10 mouse cellular contexts compared by ENCODE assay signal in the genomic region with DNA sequence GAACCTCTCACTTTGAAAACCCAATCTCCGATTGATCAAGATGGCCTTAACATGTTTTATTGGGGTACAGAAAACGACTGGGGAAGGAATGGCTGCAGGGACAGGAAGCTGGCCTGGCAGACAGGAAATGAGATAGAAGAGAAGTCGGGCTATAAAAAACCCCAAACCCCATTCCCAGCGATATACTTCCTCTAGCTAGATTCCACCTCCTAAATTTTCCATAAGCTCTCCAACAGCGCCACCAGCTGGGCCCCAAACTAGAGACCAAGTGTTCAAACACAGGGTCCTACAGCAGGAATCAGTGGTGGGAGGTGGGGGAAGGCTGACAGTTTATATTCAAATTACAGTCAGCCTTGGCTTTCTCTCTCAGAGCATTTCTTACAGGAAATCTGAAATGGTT. TPM values are rescaled to one million over a fixed set of nuclear protein-coding genes. Genes with fewer than 3 reads are reported as not detected.
A peak's percentile ranks its signal among the peaks of the same experiment; 100 is the strongest.
DNase-seq lines count a peak whose midpoint lies in the region; ATAC-seq lines count a peak whose summit lies in the region.
"Had no signal": no experiment of that assay in that cellular context is flagged by ENCODE, and none has a peak within 500 bp of the region (broad histone marks: within the 10 kb centered on the region; RNA-seq: fewer than 3 reads in every experiment).

No protein-coding gene starts in this region.

- no peak overlapping the region for H3K4me3 ChIP-seq in midbrain, embryonic 10.5 days
- H3K4me3 ChIP-seq in midbrain, embryonic 11.5 days (ENCODE audit: low read depth, low read length): no peak overlapping the region
- H3K4me3 ChIP-seq: heart, embryonic 15.5 days had no signal

- no peaks in the 10 kb centered on the region for H3K36me3 ChIP-seq in midbrain, embryonic 10.5 days
- no peaks in the 10 kb centered on the region for H3K36me3 ChIP-seq in midbrain, embryonic 11.5 days (ENCODE audit: control insufficient read depth, insufficient read depth, low read length)
- H3K36me3 ChIP-seq: heart, embryonic 15.5 days had no signal

- H3K9ac ChIP-seq in midbrain, embryonic 11.5 days (ENCODE audit: low read length): no peak overlapping the region
- H3K9ac ChIP-seq: heart, embryonic 15.5 days had no signal

- no peaks in the 10 kb centered on the region for H3K9me3 ChIP-seq in midbrain, embryonic 10.5 days (replicated peaks)
- H3K9me3 ChIP-seq in midbrain, embryonic 11.5 days (ENCODE audit: control insufficient read depth, low read length): no peaks in the 10 kb centered on the region
- H3K9me3 ChIP-seq: heart, embryonic 15.5 days had no signal

- no peaks in the 10 kb centered on the region for H3K27me3 ChIP-seq in midbrain, embryonic 10.5 days (ENCODE audit: low read depth, poor library complexity, severe bottlenecking)
- no peaks in the 10 kb centered on the region for H3K27me3 ChIP-seq in midbrain, embryonic 11.5 days (ENCODE audit: control insufficient read depth, insufficient read depth, low read length)
- H3K27me3 ChIP-seq: heart, embryonic 15.5 days had no signal

- H3K4me2 ChIP-seq in midbrain, embryonic 11.5 days: no peak overlapping the region
- H3K4me2 ChIP-seq: heart, embryonic 15.5 days had no signal

- H3K4me1 ChIP-seq in midbrain, embryonic 10.5 days: peaks cover 4% of the 10 kb centered on the region; the same call in 1 of the 2 replicates
- no peaks in the 10 kb centered on the region for H3K4me1 ChIP-seq in midbrain, embryonic 11.5 days (ENCODE audit: control insufficient read depth, insufficient read depth, low read length)
- H3K4me1 ChIP-seq: heart, embryonic 15.5 days had no signal

- intact Hi-C loops in heart, postnatal 36 days (cut with DNase I): no loop called here

- H3K27ac ChIP-seq in midbrain, embryonic 10.5 days (replicated peaks): no peak overlapping the region
- H3K27ac ChIP-seq in midbrain, embryonic 11.5 days (ENCODE audit: low read depth, low read length): no peak overlapping the region
- H3K27ac ChIP-seq: heart, embryonic 15.5 days had no signal

- ATAC-seq in midbrain, embryonic 11.5 days (ENCODE audit: low FRiP score): no peak
- peak; percentile 27; the same call in 1 of the 2 replicates for ATAC-seq in megakaryocyte, adult 5-6 weeks (ENCODE audit: poor library complexity, severe bottlenecking)
- no peak for ATAC-seq in activated CD4-positive, CD25-positive, alpha-beta regulatory T cell, adult 4 months

- 53% methylated on average over 5 of the region's 5 CpGs for WGBS in midbrain, embryonic 10.5 days
- WGBS in midbrain, embryonic 11.5 days: 57% methylated on average over 5 of the region's 5 CpGs

- DNase-seq in cerebellum, postnatal 10 days: peak; percentile 6 to 19
- no peak for DNase-seq in cerebellum, postnatal 36 days
- peak; percentile 14 for DNase-seq in midbrain, embryonic 10.5 days (ENCODE audit: low spot score)
- no peak for DNase-seq in midbrain, embryonic 11.5 days (ENCODE audit: low spot score, missing footprints)
- DNase-seq in adrenal gland, postnatal 14 days: peak; percentile 65
- peak; percentile 9 to 25 for DNase-seq in heart, postnatal 36 days

RNA-seq across cellular contexts. Expression of gene Tmem26, which starts 35.8 kb away (rescaled TPM):
- polyA plus RNA-seq in midbrain, embryonic 10.5 days (2016; fragmentation: Nextera tagmentation; extraction: Ambion mirVana): 1.5 and 2.2 TPM in 2 replicates
- polyA plus RNA-seq in midbrain, embryonic 11.5 days (2014; fragmentation: Nextera tagmentation; extraction: Ambion mirVana): 2.5 and 2.6 TPM in 2 replicates
- total RNA-seq in adrenal gland, postnatal 14 days (2021): 6.9 and 9.3 TPM in 2 replicates
- under 1 TPM; 0.19 to 0.25 TPM for total RNA-seq in heart, postnatal 36 days (2021)
- total RNA-seq in megakaryocyte, adult 5-6 weeks (2015): 2.3 and 3.9 TPM in 2 replicates
- 1.4 and 1.7 TPM in 2 replicates for total RNA-seq in megakaryocyte, adult 5-6 weeks (2017)
- polyA plus RNA-seq in activated CD4-positive, CD25-positive, alpha-beta regulatory T cell, adult 4 months (2017; shearing (Covaris generic)): not detected
- polyA plus RNA-seq: C2C12 had no signal

Comparison
In these comparisons a context has a peak if more than half of its experiments do, and no peak if none do; other contexts are left out.
1. DNase-seq: peak in cerebellum, postnatal 10 days (2 of 2), midbrain, embryonic 10.5 days (single experiment), adrenal gland, postnatal 14 days (single experiment) and heart, postnatal 36 days (2 of 2); none in cerebellum, postnatal 36 days (0 of 2) and midbrain, embryonic 11.5 days (single experiment).